Comparison of ENCODE assay signal across 8 mouse cellular contexts in the genomic region with DNA sequence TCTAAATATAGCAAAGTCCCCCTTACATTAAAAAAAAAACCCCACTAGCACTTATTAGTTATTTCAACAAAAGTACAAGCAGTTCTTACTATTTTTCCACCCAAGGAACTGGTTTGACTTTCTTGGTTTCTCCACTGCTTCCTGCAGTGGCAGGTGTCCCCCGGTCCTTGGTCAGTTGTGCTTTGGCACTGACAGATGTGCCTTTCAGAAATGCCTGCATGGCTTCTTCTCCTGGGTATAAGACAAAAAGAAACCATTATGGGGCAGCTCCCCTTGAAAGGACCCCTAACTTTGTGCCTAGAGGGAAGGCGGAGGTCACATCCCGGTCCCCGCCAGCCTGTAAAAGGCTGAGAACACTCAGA. TPM values are rescaled to one million over a fixed set of nuclear protein-coding genes. Genes with fewer than 3 reads are reported as not detected.
A peak's percentile ranks its signal among the peaks of the same experiment; 100 is the strongest.
DNase-seq lines count a peak whose midpoint lies in the region; ATAC-seq and TF ChIP-seq lines count a peak whose summit lies in the region.

No protein-coding gene starts in this region.

- no peak for DNase-seq in lung, embryonic 14.5 days
- no peak for DNase-seq in lung, postnatal 14 days
- DNase-seq in adrenal gland, adult 8-10 months: no peak
- no peak for DNase-seq in frontal cortex, postnatal 14 days (ENCODE audit: low spot score in 2 of 2)

- H3K4me2 ChIP-seq in lung, embryonic 14.5 days: peak overlapping the region; percentile 89
- peak overlapping the region; percentile 83 for H3K4me2 ChIP-seq in intestine, postnatal 0 days (replicated peaks; ENCODE audit: low read depth)
- peak overlapping the region; percentile 93 for H3K4me2 ChIP-seq in neural tube, embryonic 13.5 days

- no peaks in the 10 kb centered on the region for H3K27me3 ChIP-seq in lung, embryonic 14.5 days (ENCODE audit: insufficient read depth, low read length)
- H3K27me3 ChIP-seq in intestine, postnatal 0 days (replicated peaks; ENCODE audit: control insufficient read depth, insufficient read depth, low read length): no peaks in the 10 kb centered on the region
- H3K27me3 ChIP-seq in neural tube, embryonic 13.5 days: no peaks in the 10 kb centered on the region

- peaks cover 22% of the 10 kb centered on the region for H3K36me3 ChIP-seq in lung, embryonic 14.5 days (ENCODE audit: insufficient read depth)
- H3K36me3 ChIP-seq in intestine, postnatal 0 days (ENCODE audit: control insufficient read depth, insufficient read depth): 0 out of 2 replicates have a peak, but pooled peaks cover 10% of the 10 kb centered on the region
- H3K36me3 ChIP-seq in neural tube, embryonic 13.5 days: peaks cover 19% of the 10 kb centered on the region

- no peaks in the 10 kb centered on the region for H3K9me3 ChIP-seq in lung, embryonic 14.5 days (ENCODE audit: low read depth, low read length)
- H3K9me3 ChIP-seq in intestine, postnatal 0 days (ENCODE audit: control insufficient read depth): no peaks in the 10 kb centered on the region
- H3K9me3 ChIP-seq in neural tube, embryonic 13.5 days: no peaks in the 10 kb centered on the region

- H3K4me3 ChIP-seq in lung, embryonic 14.5 days (ENCODE audit: low read depth, low read length): peak overlapping the region; percentile 79
- peak overlapping the region; percentile 74 for H3K4me3 ChIP-seq in embryonic fibroblast, embryonic 13.5 days (ENCODE audit: insufficient read depth, low read length)
- peak overlapping the region; percentile 68 for H3K4me3 ChIP-seq in intestine, postnatal 0 days (ENCODE audit: low read depth, low read length)
- peak overlapping the region; percentile 73 for H3K4me3 ChIP-seq in neural tube, embryonic 13.5 days

- 0% methylated on average over 4 of the region's 4 CpGs for WGBS in lung, embryonic 14.5 days
- under 1% methylated on average over 4 of the region's 4 CpGs for WGBS in intestine, postnatal 0 days
- 0% methylated on average over 4 of the region's 4 CpGs for WGBS in neural tube, embryonic 13.5 days

- H3K4me1 ChIP-seq in lung, embryonic 14.5 days (ENCODE audit: insufficient read depth): no peaks in the 10 kb centered on the region
- peaks cover 7% of the 10 kb centered on the region; the same call in 1 of the 2 replicates for H3K4me1 ChIP-seq in embryonic fibroblast, embryonic 13.5 days (ENCODE audit: control insufficient read depth, insufficient read depth, low read length)
- H3K4me1 ChIP-seq in intestine, postnatal 0 days (replicated peaks; ENCODE audit: control insufficient read depth, insufficient read depth, low read length): no peaks in the 10 kb centered on the region
- peaks cover 28% of the 10 kb centered on the region for H3K4me1 ChIP-seq in neural tube, embryonic 13.5 days (replicated peaks)

- no peak for TF ChIP-seq POLR2A in embryonic fibroblast, embryonic 13.5 days (IDR thresholded peaks at IDR 0.05; ENCODE audit: low read depth, low read length)

- TF ChIP-seq CTCF in lung, embryonic 14.5 days (IDR thresholded peaks at IDR 0.05; ENCODE audit: low read depth): no peak
- no peak for TF ChIP-seq CTCF in embryonic fibroblast, embryonic 13.5 days (IDR thresholded peaks at IDR 0.05; ENCODE audit: borderline replicate concordance, insufficient read depth, low read length)
- no peak for TF ChIP-seq CTCF in intestine, postnatal 0 days (IDR thresholded peaks at IDR 0.05; ENCODE audit: low read depth)

- H3K27ac ChIP-seq in lung, embryonic 14.5 days (ENCODE audit: low read depth): peak overlapping the region; percentile 99
- no peak overlapping the region for H3K27ac ChIP-seq in embryonic fibroblast, embryonic 13.5 days (ENCODE audit: insufficient read depth, low read length)
- peak overlapping the region; percentile 95 for H3K27ac ChIP-seq in intestine, postnatal 0 days (ENCODE audit: low read depth, low read length)
- H3K27ac ChIP-seq in neural tube, embryonic 13.5 days (replicated peaks): peak overlapping the region; percentile 95

- no peak for ATAC-seq in lung, embryonic 14.5 days (ENCODE audit: insufficient read depth)
- ATAC-seq in intestine, postnatal 0 days: 0 out of 2 replicates have a peak, but pooled peaks have one; percentile 9
- ATAC-seq in neural tube, embryonic 13.5 days (ENCODE audit: low read depth): peak; percentile 11; the same call in 1 of the 2 replicates
- no peak for ATAC-seq in monocyte, adult 5-6 weeks (replicated peaks; ENCODE audit: insufficient number of reproducible peaks, low FRiP score, low TSS enrichment, poor library complexity, severe bottlenecking)

- peak overlapping the region; percentile 91 for H3K9ac ChIP-seq in lung, embryonic 14.5 days
- peak overlapping the region; percentile 85 for H3K9ac ChIP-seq in intestine, postnatal 0 days (ENCODE audit: low read depth, low read length)
- peak overlapping the region; percentile 90 for H3K9ac ChIP-seq in neural tube, embryonic 13.5 days

RNA-seq across cellular contexts. Expression of a gene that starts 0.2 kb away (rescaled TPM):
- polyA plus RNA-seq in lung, embryonic 14.5 days (2014; fragmentation: Nextera tagmentation; extraction: Ambion mirVana): 144 and 148 TPM in 2 replicates
- 17.6 and 22.3 TPM in 2 replicates for polyA plus RNA-seq in embryonic fibroblast, embryonic 13.5 days (2011; ENCODE audit: insufficient read length, low read depth, missing spikeins)
- 39.6 and 40.7 TPM in 2 replicates for polyA plus RNA-seq in intestine, postnatal 0 days (2015; fragmentation: Nextera tagmentation; extraction: Ambion mirVana)
- 47.1 and 49.7 TPM in 2 replicates for polyA plus RNA-seq in neural tube, embryonic 13.5 days (2015; fragmentation: Nextera tagmentation; extraction: Ambion mirVana)
- 10 to 100 TPM in 1 of 4 experiments, 1 to 10 TPM in 3; 7.1 to 10.8 (median 9.2) TPM for total RNA-seq in adrenal gland, adult 8-10 months (2022)
- total RNA-seq in monocyte, adult 5-6 weeks (2017): 6.0 to 13.5 TPM (median 12.6 TPM) in 3 replicates

RNA-seq across cellular contexts. Expression of a gene that starts 19.0 kb away (rescaled TPM):
- polyA plus RNA-seq in lung, embryonic 14.5 days (2014; fragmentation: Nextera tagmentation; extraction: Ambion mirVana): not detected in 2 replicates
- not detected in 2 replicates for polyA plus RNA-seq in embryonic fibroblast, embryonic 13.5 days (2011; ENCODE audit: insufficient read length, low read depth, missing spikeins)
- not detected in 2 replicates for polyA plus RNA-seq in intestine, postnatal 0 days (2015; fragmentation: Nextera tagmentation; extraction: Ambion mirVana)
- not detected in 2 replicates for polyA plus RNA-seq in neural tube, embryonic 13.5 days (2015; fragmentation: Nextera tagmentation; extraction: Ambion mirVana)
- total RNA-seq in adrenal gland, adult 8-10 months (2022): 100 to 1,000 TPM; 199 to 471 (median 253) TPM
- not detected in 3 replicates for total RNA-seq in monocyte, adult 5-6 weeks (2017)

RNA-seq across cellular contexts. Expression of a gene that starts 20.0 kb away (rescaled TPM):
- polyA plus RNA-seq in lung, embryonic 14.5 days (2014; fragmentation: Nextera tagmentation; extraction: Ambion mirVana): 194 and 206 TPM in 2 replicates
- polyA plus RNA-seq in embryonic fibroblast, embryonic 13.5 days (2011; ENCODE audit: insufficient read length, low read depth, missing spikeins): 552 and 554 TPM in 2 replicates
- polyA plus RNA-seq in intestine, postnatal 0 days (2015; fragmentation: Nextera tagmentation; extraction: Ambion mirVana): 101 and 109 TPM in 2 replicates
- 333 and 342 TPM in 2 replicates for polyA plus RNA-seq in neural tube, embryonic 13.5 days (2015; fragmentation: Nextera tagmentation; extraction: Ambion mirVana)
- 100 to 1,000 TPM; 551 to 775 (median 679) TPM for total RNA-seq in adrenal gland, adult 8-10 months (2022)
- total RNA-seq in monocyte, adult 5-6 weeks (2017): 1,626 to 2,036 TPM (median 1,817 TPM) in 3 replicates

Comparison
In these comparisons a context has a peak if more than half of its experiments do, and no peak if none do; other contexts are left out.
1. ATAC-seq: peak in intestine, postnatal 0 days (single experiment) and neural tube, embryonic 13.5 days (single experiment); none in lung, embryonic 14.5 days (single experiment) and monocyte, adult 5-6 weeks (single experiment).
2. Peak in every context shown above with its lines, with median percentiles within 50 percentile points of each other: H3K4me2 ChIP-seq, H3K4me3 ChIP-seq and H3K9ac ChIP-seq.